Mouse (Mus musculus) midbrain, embryonic 13.5 days (tissue): Measurements from ENCODE around the gene Cd55. TPM values are rescaled to one million over a fixed set of nuclear protein-coding genes. Genes with fewer than 3 reads are reported as not detected.
A peak's percentile ranks its signal among the peaks of the same experiment; 100 is the strongest.
"Not testable (repeated sequence)": the region's sequence is repeated elsewhere in the genome, so short reads cannot be mapped to it uniquely, and the experiment has no call there.

Experiments used
- ATAC-seq: fragments of 200-750 bp; cut with Nextera tagmentation; 2 replicates; pipeline ENCODE4 v1.8.0; 2017; ENCODE audit warnings: mild to moderate bottlenecking, moderate TSS enrichment, moderate library complexity
- H3K27ac ChIP-seq: fragments of 300-500 bp; sonication (generic); 2 replicates; pipeline ENCODE4 v1.5.1; 2015; ENCODE audit warnings: inconsistent platforms, mild to moderate bottlenecking, moderate library complexity
- H3K27me3 ChIP-seq: fragments of 300-500 bp; sonication (generic); 2 replicates; pipeline ENCODE4 v1.6.1; 2015; ENCODE audit warnings: mild to moderate bottlenecking, inconsistent platforms
- H3K36me3 ChIP-seq: fragments of 300-500 bp; sonication (generic); 2 replicates; pipeline ENCODE4 v1.6.1; 2015; ENCODE audit warnings: mild to moderate bottlenecking, inconsistent platforms
- H3K4me1 ChIP-seq: fragments of 300-500 bp; sonication (generic); replicated peaks from 2 replicates; pipeline ENCODE4 v1.6.1; 2015; ENCODE audit warnings: inconsistent platforms
- H3K4me2 ChIP-seq: fragments of 300-500 bp; sonication (generic); replicated peaks from 2 replicates; pipeline ENCODE4 v1.6.1; 2015; ENCODE audit warnings: moderate library complexity, mild to moderate bottlenecking, inconsistent platforms
- H3K4me3 ChIP-seq: fragments of 300-500 bp; sonication (generic); replicated peaks from 2 replicates; pipeline ENCODE4 v1.5.1; 2015; ENCODE audit warnings: mild to moderate bottlenecking, inconsistent platforms
- H3K9ac ChIP-seq: fragments of 300-500 bp; sonication (generic); replicated peaks from 2 replicates; pipeline ENCODE4 v1.6.1; 2015; ENCODE audit warnings: mild to moderate bottlenecking, inconsistent platforms
- H3K9me3 ChIP-seq: fragments of 300-500 bp; sonication (generic); 2 replicates; pipeline ENCODE4 v1.6.1; 2016; ENCODE audit warnings: mild to moderate bottlenecking, inconsistent platforms
- WGBS: fragments of 180-500 bp; shearing (Covaris S2); methylation state at CpG from one replicate; pipeline ENCODE4 v1.1.7; 2015; 5-methylcytosine and 5-hydroxymethylcytosine counted together
- polyA plus RNA-seq: library from polyadenylated mRNA; unstranded; fragments of >200 nt; fragmentation: Nextera tagmentation; extraction: Ambion mirVana; gene quantifications from 2 replicates; pipeline ENCODE4 v1.2.1, GENCODE M21; 2015

The Cd55 gene
- polyA plus RNA-seq, 1 experiment from 2014 or later: 4.2 TPM

GRCm38 (mm10) chr1:130474226-130474625 is 11.7 kb upstream of the Cd55 start:
- no peak for ATAC-seq
- Histone ChIP-seq H3K9ac (no peak overlapping the region), H3K9me3 (no peaks in the 10 kb centered on the region), H3K36me3 (no peaks in the 10 kb centered on the region), H3K4me3 (no peak overlapping the region), H3K27ac (no peak overlapping the region), H3K4me2 (no peak overlapping the region), H3K27me3 (no peaks in the 10 kb centered on the region), H3K4me1 (no peaks in the 10 kb centered on the region)
- WGBS: 19% methylated on average over 1 of the region's 1 CpGs

DNA sequence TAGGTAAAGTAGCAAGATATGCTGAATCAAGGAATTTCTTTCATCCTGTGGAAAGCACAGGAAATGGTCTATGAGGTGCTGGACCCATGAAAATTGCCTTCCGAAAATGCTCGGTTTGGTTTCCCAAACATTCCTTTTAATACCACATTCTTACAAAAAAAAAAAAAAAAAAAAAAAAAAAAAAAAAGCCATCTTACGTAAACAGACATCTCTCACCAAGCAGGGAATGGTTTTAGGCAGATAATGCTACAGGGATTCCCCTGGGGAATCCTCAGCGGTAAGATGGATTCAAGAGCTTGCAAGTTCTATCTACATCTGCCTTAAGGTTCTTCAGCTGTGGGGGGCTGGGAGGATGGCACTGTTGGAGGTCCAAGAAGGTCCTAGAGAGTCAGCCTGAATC is 7.5 kb upstream of the Cd55 start:
- Histone ChIP-seq H3K9me3 (no peaks in the 10 kb centered on the region), H3K9ac (no peak overlapping the region), H3K4me3 (no peak overlapping the region), H3K4me2 (no peak overlapping the region), H3K36me3 (no peaks in the 10 kb centered on the region), H3K27me3 (no peaks in the 10 kb centered on the region), H3K27ac (no peak overlapping the region), H3K4me1 (no peaks in the 10 kb centered on the region)
- WGBS: 95% methylated on average over 4 of the region's 4 CpGs
- ATAC-seq: no peak

- whole genome bisulfite sequencing: 83% methylated on average over 2 of the region's 2 CpGs
Observed at GRCm38 (mm10) chr1:130467453-130467852, 4.9 kb upstream of the Cd55 start.

GRCm38 (mm10) chr1:130464173-130464572 is 1.6 kb upstream of the Cd55 start:
- H3K4me1 ChIP-seq: no peaks in the 10 kb centered on the region
- ATAC-seq: no peak
- H3K4me2 ChIP-seq: no peak overlapping the region
- H3K36me3 ChIP-seq: no peaks in the 10 kb centered on the region
- no peak overlapping the region for H3K9ac ChIP-seq
- H3K9me3 ChIP-seq: no peaks in the 10 kb centered on the region
- no peak overlapping the region for H3K27ac ChIP-seq
- H3K27me3 ChIP-seq: no peaks in the 10 kb centered on the region
- H3K4me3 ChIP-seq: no peak overlapping the region

More at GRCm38 (mm10) chr1:130467453-130467852, 4.9 kb upstream of the Cd55 start:
- no peak for ATAC-seq
- Histone ChIP-seq H3K9me3 (no peaks in the 10 kb centered on the region), H3K9ac (no peak overlapping the region), H3K4me2 (no peak overlapping the region), H3K4me3 (no peak overlapping the region), H3K27me3 (no peaks in the 10 kb centered on the region), H3K4me1 (no peaks in the 10 kb centered on the region), H3K36me3 (no peaks in the 10 kb centered on the region), H3K27ac (no peak overlapping the region)

DNA sequence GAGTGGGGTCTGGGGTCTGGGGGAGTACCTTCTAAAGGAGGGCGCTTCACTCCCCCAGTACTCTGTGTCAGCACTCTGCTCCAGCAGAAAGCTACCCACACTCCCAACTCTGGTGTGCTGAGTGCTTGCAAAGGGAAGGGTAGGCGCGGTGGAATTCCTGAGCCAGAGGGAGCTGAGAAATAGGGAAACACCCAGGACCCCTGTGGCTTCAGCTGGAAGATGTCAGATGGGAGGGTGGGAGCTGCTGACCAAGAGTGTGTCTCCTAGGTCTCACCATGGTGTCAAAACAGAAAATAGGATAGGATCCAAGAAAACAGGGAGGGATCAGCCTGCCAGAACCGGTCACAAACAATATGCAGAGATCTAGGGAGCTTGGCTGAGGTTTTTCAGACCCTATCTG is 323 bp upstream of the Cd55 start:
- peak; percentile 89 for ATAC-seq
- peak overlapping the region; percentile 62 for H3K27ac ChIP-seq
- H3K4me1 ChIP-seq: no peaks in the 10 kb centered on the region
- peak overlapping the region; percentile 76 for H3K9ac ChIP-seq
- H3K4me2 ChIP-seq: peak overlapping the region; percentile 76
- H3K4me3 ChIP-seq: peak overlapping the region; percentile 67
- H3K9me3 ChIP-seq: no peaks in the 10 kb centered on the region
- H3K36me3 ChIP-seq: no peaks in the 10 kb centered on the region
- H3K27me3 ChIP-seq: no peaks in the 10 kb centered on the region
- WGBS: 8% methylated on average over 4 of the region's 4 CpGs

- 93% methylated on average over 2 of the region's 2 CpGs for WGBS
- no peak for ATAC-seq
Observed at GRCm38 (mm10) chr1:130455111-130455510, 7.4 kb downstream of the Cd55 start.

DNA sequence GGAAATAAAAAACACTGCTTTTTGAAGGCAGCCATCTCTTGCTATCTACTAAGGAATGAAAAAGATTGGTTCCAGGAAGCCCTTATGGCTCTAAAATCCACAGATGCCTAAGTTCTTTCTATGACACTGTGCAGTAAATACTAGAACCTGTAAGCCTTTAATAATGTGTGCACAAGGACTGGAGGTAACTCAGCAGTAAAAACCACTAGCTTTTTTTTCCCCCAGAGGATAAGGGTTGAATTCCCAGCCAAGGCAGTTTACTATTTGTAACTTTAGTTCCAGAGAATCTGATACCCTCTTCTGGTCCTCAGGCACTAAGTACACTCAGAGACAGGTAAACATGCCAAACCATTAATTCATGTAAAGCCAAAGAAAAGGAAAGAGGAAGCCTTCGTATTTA is 19.6 kb downstream of the Cd55 start:
- H3K9me3 ChIP-seq, H3K27me3 ChIP-seq, H3K9ac ChIP-seq, H3K27ac ChIP-seq, H3K4me1 ChIP-seq, ATAC-seq, H3K4me3 ChIP-seq, H3K4me2 ChIP-seq, H3K36me3 ChIP-seq: not testable (repeated sequence)
- WGBS: 83% methylated on average over 1 of the region's 1 CpGs

More at GRCm38 (mm10) chr1:130455111-130455510, 7.4 kb downstream of the Cd55 start:
- Histone ChIP-seq H3K4me1 (no peaks in the 10 kb centered on the region), H3K4me3 (no peak overlapping the region), H3K4me2 (no peak overlapping the region), H3K27me3 (no peaks in the 10 kb centered on the region), H3K27ac (no peak overlapping the region), H3K9me3 (no peaks in the 10 kb centered on the region), H3K36me3 (no peaks in the 10 kb centered on the region), H3K9ac (no peak overlapping the region)

GRCm38 (mm10) chr1:130430920-130431319 is 31.6 kb downstream of the Cd55 start:
- 76% methylated on average over 4 of the region's 4 CpGs for WGBS
- ATAC-seq: no peak

DNA sequence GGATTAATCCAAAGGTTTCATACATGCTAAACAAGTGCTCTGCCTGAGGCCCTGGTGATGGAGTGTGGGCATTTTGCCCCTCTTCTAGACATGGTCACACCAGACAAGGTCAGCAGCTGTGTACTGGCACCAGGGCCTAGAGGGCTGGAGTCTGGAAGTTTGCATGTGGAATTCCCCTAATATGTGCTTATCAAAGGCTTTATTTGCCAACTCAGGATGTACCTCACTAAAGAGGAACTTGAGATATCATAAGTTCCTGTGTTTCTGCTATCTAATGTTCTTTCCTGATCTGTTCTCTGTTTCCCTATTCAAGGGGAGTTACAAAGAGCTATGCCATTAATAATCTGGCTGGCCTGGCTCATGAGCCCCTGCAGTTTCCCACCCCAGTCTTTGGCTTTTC is 33.9 kb downstream of the Cd55 start:
- H3K27me3 ChIP-seq, H3K27ac ChIP-seq, H3K9me3 ChIP-seq, ATAC-seq, H3K4me3 ChIP-seq, H3K4me1 ChIP-seq, H3K9ac ChIP-seq, H3K36me3 ChIP-seq, H3K4me2 ChIP-seq: not testable (repeated sequence)

More at GRCm38 (mm10) chr1:130430920-130431319, 31.6 kb downstream of the Cd55 start:
- Histone ChIP-seq H3K27ac (no peak overlapping the region), H3K9ac (no peak overlapping the region), H3K9me3 (no peaks in the 10 kb centered on the region), H3K4me1 (no peaks in the 10 kb centered on the region), H3K4me3 (no peak overlapping the region), H3K36me3 (no peaks in the 10 kb centered on the region), H3K4me2 (no peak overlapping the region), H3K27me3 (no peaks in the 10 kb centered on the region)

DNA sequence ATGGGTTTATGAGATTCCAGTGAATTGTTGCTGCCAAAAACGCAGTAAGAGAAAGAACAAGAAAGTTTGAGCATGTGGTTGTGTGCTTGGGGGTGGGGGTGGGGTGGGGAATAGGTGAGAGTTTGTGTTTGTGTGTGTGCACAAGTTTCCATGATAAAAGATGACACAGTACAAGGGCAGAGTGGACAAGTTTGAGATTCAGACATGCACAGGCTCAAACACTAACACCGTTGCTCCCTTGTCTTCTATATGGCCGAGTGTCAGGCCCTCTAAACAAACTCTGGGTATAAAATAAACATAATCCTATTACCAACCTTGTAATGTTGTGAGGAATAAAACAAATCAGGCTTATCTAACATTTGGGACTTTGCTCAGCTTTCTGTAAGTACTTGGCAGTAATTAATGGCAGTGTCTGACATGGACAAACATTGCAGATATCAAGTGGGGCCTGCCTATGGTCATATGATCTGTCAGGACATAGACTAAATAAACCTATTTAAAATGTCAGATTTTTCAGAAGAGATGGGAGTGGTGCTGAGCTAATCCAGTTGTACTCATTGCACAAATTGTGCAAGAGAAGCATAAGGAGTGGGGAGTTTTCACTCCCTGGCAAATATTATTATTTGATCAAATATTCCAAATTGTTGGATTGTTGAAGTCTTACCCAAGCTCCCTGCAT is 35.2 kb downstream of the Cd55 start:
- not testable (repeated sequence) for H3K4me2 ChIP-seq, H3K9me3 ChIP-seq, H3K27ac ChIP-seq, H3K36me3 ChIP-seq, H3K4me1 ChIP-seq, H3K27me3 ChIP-seq, ATAC-seq, H3K9ac ChIP-seq, H3K4me3 ChIP-seq
- WGBS: 81% methylated on average over 3 of the region's 3 CpGs

DNA sequence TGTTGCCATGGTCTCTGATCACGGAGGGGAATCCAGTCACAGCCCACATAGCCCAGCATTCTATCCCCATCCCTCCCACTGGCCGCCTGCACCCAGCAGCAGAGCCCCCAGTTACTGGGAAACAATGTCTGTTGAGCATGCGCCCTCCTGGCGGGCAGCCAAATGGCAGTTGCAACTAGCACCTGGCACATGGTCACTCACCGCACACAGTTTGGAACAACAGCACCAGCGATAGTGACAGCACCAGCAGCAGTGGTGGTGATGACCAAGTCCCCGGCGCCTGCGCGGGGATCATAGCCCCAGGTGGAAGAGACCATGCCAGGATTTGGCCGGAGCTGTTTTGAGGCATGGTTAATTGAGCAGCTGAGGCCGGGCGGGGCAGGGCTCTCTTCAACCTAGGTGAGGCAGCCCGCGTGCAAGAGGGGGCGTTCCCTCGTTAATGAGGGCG is 39.9 kb downstream of the Cd55 start, which contains the start of gene Cd55b:
Gene Cd55b, minus strand, starts transcription at position 346 of the 448 bp plus-strand sequence.
- Histone ChIP-seq H3K4me1 (no peaks in the 10 kb centered on the region), H3K36me3 (no peaks in the 10 kb centered on the region), H3K4me2 (no peak within 1 kb of the TSS), H3K4me3 (no peak within 1 kb of the TSS), H3K9ac (no peak within 1 kb of the TSS), H3K27me3 (no peaks in the 10 kb centered on the region), H3K9me3 (no peaks in the 10 kb centered on the region), H3K27ac (no peak within 1 kb of the TSS)
- 0 out of 2 replicates have a peak, but pooled peaks have one; percentile 20 for ATAC-seq
- WGBS: 75% methylated on average over 18 of the region's 18 CpGs

DNA sequence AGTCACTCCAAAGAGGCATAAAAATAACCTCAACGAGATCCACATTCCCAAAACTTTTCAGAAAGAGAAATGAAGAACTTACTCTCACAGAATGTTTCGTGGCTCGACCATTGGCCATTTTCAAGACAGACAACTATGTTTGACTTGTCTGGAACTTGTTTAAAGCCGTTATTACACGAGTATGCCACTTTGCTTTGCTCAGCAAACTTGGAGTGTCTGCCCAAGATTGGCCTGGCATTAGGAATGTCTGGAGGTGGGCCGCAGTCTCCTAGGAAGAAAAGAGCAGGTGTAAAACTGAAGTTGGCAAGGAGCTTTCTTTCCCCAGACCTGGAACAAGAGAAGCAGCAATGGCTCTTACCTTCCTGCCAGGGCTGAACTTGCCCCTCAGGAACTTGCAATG is 40.5 kb downstream of the Cd55 start:
- H3K27me3 ChIP-seq, H3K4me1 ChIP-seq, H3K9me3 ChIP-seq, H3K4me3 ChIP-seq, H3K27ac ChIP-seq, H3K36me3 ChIP-seq, H3K9ac ChIP-seq, H3K4me2 ChIP-seq, ATAC-seq: not testable (repeated sequence)
- no CpG with 5 or more reads among the region's 6 CpGs for WGBS

- H3K9ac ChIP-seq, ATAC-seq, H3K9me3 ChIP-seq, H3K36me3 ChIP-seq, H3K4me1 ChIP-seq, H3K4me3 ChIP-seq, H3K27me3 ChIP-seq, H3K27ac ChIP-seq, H3K4me2 ChIP-seq: not testable (repeated sequence)
Observed at GRCm38 (mm10) chr1:130397109-130397508, 65.4 kb downstream of the Cd55 start.
